Mouse (Mus musculus): ENCODE results near the gene Nphs1.

DNA sequence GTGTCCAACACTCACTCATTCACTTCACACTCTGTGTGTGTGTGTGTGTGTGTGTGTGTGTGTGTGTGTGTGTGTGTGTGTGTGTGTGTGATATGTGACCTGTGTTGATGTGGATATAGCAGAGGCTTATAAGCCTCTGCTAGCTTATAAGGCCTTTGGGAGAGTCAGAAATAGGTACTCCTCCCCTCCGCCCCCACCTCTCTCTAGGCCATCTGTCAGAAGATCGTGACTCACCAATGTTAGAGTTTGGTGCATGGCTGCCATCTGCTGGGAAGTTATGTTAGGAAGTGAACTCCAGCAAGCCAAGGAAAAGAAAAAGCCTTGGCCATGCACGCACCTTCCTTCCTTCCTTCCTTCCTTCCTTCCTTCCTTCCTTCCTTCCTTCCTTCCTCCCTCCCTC, 26.3 kb upstream of the Nphs1 start:
- TF ChIP-seq CTCF (IDR thresholded peaks at IDR 0.05; ENCODE audit: insufficient read depth, low read depth, low read length), result no peak
- TF ChIP-seq POLR2A (IDR thresholded peaks at IDR 0.05; ENCODE audit: insufficient read depth, low read depth, low read length), result no peak

Data from olfactory bulb, adult 2 months (tissue).